Comparison of ENCODE assay signal across 8 mouse cellular contexts in the genomic region with DNA sequence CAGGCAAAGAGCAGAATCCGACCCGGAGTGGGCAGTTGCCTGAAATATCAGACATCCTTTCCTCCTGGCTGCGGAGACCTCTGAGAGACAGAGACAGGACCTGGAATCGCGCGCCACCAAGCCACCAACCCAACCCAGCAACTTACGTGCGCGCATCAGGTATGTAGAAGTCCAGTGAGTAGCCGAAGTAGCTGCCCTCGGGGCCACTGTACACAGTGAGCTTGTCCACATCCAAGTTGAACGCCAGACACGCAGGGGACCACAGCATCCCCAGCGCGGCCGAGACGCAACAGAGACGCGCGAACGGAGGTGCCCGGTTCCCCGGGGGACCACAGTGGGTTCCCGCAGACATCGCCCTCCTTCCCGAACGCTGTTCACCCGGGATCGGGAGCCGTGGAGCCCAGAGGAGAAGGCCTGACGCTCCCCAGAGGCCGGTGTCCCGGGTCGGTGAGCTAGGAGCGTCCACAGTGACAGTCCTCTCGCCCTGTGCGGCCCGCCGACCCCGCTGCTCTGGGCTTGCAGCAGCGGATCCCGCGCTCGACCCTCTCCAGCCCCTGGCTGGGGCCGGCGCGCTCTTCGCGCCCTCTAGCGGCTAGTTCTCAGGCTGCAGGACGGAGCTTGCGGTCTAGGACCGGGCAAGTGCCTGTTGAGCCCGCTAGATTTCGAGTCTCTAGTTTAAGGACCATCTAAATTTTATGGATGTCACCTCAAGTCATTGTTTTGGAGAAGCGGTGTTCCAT. TPM values are rescaled to one million over a fixed set of nuclear protein-coding genes. Genes with fewer than 3 reads are reported as not detected.
DNase-seq lines count a peak whose midpoint lies in the region; ATAC-seq lines count a peak whose summit lies in the region.

A gene (minus strand): TSS at position 492 of the 740 bp plus-strand sequence.

- H3K4me1 ChIP-seq in hindbrain, embryonic 12.5 days: 0 out of 2 replicates have a peak, but pooled peaks cover 3% of the 10 kb centered on the region

- H3K9ac ChIP-seq in hindbrain, embryonic 12.5 days: peak within 1 kb of the TSS; percentile 76

- WGBS in hindbrain, embryonic 12.5 days: 1% methylated on average over 56 of the region's 56 CpGs

- peak; percentile 98 for ATAC-seq in hindbrain, embryonic 12.5 days (ENCODE audit: low FRiP score)

- peak within 1 kb of the TSS; percentile 96 for H3K4me2 ChIP-seq in hindbrain, embryonic 12.5 days (replicated peaks)

- peak; percentile 6 for DNase-seq in MEL-GATA-1-ER (ENCODE audit: extremely low read depth, low read depth)
- peak; percentile 28 for DNase-seq in cerebellum, adult 9-10 months
- DNase-seq in frontal cortex, postnatal 10 days (ENCODE audit: low spot score in 2 of 2): peak; percentile 53 to 83
- DNase-seq in layer of hippocampus, postnatal 25 days (ENCODE audit: extremely low spot score in 1 of 2, low spot score in 1 of 2): peak; percentile 92 to 95
- DNase-seq in lung, postnatal 25 days (ENCODE audit: low spot score): peak; percentile 74
- peak; percentile 86 for DNase-seq in retina, postnatal 1 day
- peak; percentile 43 to 69 for DNase-seq in urinary bladder, adult 18-20 months (ENCODE audit: low spot score in 2 of 2)

- H3K36me3 ChIP-seq in hindbrain, embryonic 12.5 days: no peaks in the 10 kb centered on the region

- H3K27ac ChIP-seq in hindbrain, embryonic 12.5 days: no peak within 1 kb of the TSS

- peaks cover 15% of the 10 kb centered on the region for H3K27me3 ChIP-seq in hindbrain, embryonic 12.5 days

- H3K4me3 ChIP-seq in hindbrain, embryonic 12.5 days: peak within 1 kb of the TSS; percentile 69

- H3K9me3 ChIP-seq in hindbrain, embryonic 12.5 days (replicated peaks): no peaks in the 10 kb centered on the region

RNA-seq across cellular contexts. Expression of the gene that starts here (rescaled TPM):
- polyA plus RNA-seq in hindbrain, embryonic 12.5 days (2016; fragmentation: Nextera tagmentation; extraction: Ambion mirVana): 4.8 and 5.0 TPM in 2 replicates
- 10 to 100 TPM; 15.9 to 30.4 TPM for total RNA-seq in layer of hippocampus, postnatal 25 days (2021)

Comparison
In these comparisons a context has a peak if more than half of its experiments do, and no peak if none do; other contexts are left out.
1. DNase-seq: peak in every context shown above with its lines; median percentile 94 in layer of hippocampus, postnatal 25 days; 86 in retina, postnatal 1 day; 74 in lung, postnatal 25 days; 68 in frontal cortex, postnatal 10 days; 56 in urinary bladder, adult 18-20 months; 28 in cerebellum, adult 9-10 months; 6 in MEL-GATA-1-ER.